Mouse (Mus musculus) monocyte, adult 5-6 weeks (primary cell): ENCODE data around the gene Omp. TPM values are rescaled to one million over a fixed set of nuclear protein-coding genes. Genes with fewer than 3 reads are reported as not detected.

Experiments
- ATAC-seq: fragments of 153-309, 156-312 bp; replicated peaks from 2 replicates; pipeline ENCODE4 v1.8.0; 2017; ENCODE audit warnings: mild to moderate bottlenecking; ENCODE audit not compliant: low TSS enrichment, insufficient number of reproducible peaks, severe bottlenecking, poor library complexity, low FRiP score
- total RNA-seq: library from RNA; stranded (forward); fragments of 200-1000, 200-491, 200-594 nt; gene quantifications from 3 replicates; pipeline ENCODE4 v1.2.3, GENCODE M21; 2017

Omp gene
- total RNA-seq, 1 experiment from 2014 or later: not detected

DNA sequence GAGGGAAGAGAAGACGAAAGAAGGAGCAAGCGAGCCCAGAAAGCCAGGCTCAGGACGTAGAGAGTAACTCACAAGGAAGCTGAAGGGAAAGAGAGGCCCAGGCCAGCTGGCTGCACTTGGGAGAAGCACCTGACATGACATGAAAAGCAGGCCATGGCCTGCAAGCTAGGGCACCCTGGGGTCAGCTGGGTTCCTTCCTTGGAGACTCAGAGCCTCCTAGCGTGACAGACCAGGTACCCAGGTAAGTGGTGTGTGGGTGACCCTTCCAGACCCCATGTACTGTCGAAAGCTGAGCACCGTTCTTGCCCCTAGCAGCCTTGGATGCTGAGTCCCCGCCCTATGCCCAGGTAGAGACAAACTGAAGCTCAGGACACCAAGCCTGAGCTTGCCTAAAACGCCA is 27.4 kb upstream of the Omp start:
- no peak for ATAC-seq

GRCm38 (mm10) chr7:98171141-98172073 is 26.1 kb upstream of the Omp start:
- ATAC-seq: peak; percentile 46; the same call in 1 of the 2 replicates

- ATAC-seq: peak; percentile 48
Measured at GRCm38 (mm10) chr7:98164999-98165528, 19.8 kb upstream of the Omp start.

- no peak for ATAC-seq
Measured at GRCm38 (mm10) chr7:98164382-98164998, 19.2 kb upstream of the Omp start.

GRCm38 (mm10) chr7:98163700-98164099 is 18.4 kb upstream of the Omp start:
- ATAC-seq: no peak

GRCm38 (mm10) chr7:98162239-98162638 is 16.9 kb upstream of the Omp start:
- no peak for ATAC-seq

DNA sequence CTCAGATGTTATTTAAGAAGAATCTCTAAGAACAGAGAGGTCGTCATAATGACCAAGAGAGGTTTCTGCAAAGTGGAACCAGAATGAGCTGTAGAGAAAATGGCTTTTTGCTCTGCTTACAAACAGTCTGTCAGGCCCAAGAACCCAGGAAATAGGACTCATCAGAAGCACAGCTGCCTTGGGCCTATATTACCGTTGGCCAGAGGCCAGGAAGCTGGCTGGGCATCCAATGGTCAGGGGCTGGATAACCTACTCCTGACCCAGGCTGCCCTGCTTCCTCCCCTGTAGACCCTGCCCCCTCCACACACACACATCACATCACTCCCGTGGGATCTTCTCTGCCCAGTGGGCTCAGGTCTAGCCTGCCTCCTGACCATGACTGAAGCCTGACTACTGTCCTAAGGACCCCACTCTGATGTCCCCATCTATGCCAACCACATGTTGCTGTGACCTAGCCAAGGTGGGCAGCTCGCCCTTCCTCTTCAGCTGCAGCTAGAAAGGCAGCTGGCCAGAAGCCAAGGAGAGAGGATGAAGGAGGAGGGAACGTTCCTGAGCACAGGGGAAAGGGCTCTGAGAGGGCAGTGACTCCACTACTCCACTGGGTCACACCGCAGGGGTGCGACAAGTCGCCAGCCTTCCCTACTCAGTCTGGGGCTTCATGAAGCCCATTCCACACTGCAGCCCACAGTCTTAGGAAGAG is 14.9 kb upstream of the Omp start:
- ATAC-seq: no peak

- ATAC-seq: no peak
Measured at GRCm38 (mm10) chr7:98158481-98158880, 13.2 kb upstream of the Omp start.

DNA sequence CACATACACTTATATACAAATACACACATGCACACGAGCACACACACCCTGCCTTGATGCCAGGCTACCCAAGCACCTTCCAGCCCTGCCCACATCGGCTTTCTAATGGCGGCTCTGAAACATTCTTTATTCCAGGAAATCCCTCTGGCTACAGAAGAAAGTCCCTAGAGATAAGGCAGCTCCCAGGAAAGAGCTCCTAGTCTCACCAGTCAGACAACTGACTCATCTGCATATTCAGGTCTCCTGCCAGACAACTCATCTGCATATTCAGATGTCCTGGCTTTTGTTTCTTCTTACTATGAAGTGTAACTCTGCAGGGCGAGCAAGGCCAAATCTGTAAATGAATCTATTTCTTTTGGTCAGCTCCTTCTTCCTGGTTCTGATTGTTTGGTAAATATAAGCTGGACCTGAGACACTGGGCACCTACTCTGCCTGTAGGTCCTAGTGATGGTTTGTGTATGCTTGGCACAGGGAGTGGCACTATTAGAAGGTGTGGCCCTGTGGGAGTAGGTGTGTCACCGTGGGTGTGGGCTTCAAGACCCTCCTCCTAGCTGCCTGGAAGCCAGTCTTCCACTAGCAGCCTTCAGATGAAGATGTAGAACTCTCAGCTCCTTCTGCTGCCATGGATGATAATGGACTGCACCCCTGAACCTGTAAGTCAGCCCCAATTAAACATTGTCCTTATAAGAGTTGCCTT is 12.5 kb upstream of the Omp start:
- no peak for ATAC-seq

DNA sequence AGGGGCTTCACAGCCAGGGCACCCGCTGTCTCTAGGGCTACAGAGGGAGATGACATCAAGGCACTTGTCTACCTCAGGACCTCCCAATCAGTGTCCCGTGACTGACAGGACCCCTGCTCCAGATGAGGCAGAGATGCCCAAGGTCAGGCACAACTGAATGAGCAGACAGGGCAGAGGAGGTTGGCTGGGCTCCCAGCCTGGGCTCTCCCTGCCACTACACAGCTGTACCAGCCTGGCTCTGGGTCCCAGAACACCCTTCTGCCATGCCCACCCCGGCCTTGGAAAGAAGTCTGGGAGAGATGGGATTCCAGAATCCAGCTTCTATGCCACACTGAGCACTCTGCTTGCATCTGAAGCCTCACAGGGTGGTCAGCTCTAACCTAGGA is 11.0 kb upstream of the Omp start:
- no peak for ATAC-seq

GRCm38 (mm10) chr7:98155546-98156279 is 10.4 kb upstream of the Omp start:
- ATAC-seq: no peak

DNA sequence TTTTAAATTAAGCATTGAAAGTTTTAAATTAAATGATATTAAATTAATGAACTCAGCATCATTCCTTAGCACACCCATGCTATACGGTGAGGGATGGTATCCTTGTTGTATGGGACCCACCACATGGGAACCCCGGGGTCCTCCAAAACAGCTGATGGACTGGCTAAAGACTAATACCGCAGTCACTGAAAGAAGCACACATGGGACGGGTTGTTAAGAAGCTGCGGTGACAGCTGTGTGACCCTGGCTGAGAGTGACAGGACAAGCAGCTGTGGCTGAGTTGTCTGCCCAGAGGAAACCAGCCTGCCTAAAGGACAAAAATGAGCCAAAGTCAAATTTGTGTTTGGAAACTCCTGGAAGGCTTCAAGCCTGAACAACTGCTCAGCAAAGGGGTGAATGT is 8.6 kb upstream of the Omp start:
- no peak for ATAC-seq

GRCm38 (mm10) chr7:98153345-98153744 is 8.0 kb upstream of the Omp start:
- ATAC-seq: no peak

- ATAC-seq: no peak
Measured at GRCm38 (mm10) chr7:98152400-98152799, 7.1 kb upstream of the Omp start.

- ATAC-seq: no peak
Measured at GRCm38 (mm10) chr7:98150525-98150924, 5.2 kb upstream of the Omp start.

- no peak for ATAC-seq
Measured at GRCm38 (mm10) chr7:98149802-98150201, 4.5 kb upstream of the Omp start.

- no peak for ATAC-seq
Measured at GRCm38 (mm10) chr7:98148721-98149407, 3.6 kb upstream of the Omp start.

- no peak for ATAC-seq
Measured at GRCm38 (mm10) chr7:98147766-98148165, 2.5 kb upstream of the Omp start.
